Mouse (Mus musculus) megakaryocyte, embryonic 14.5 days (primary cell): ENCODE results near the gene Tbl3.

Source experiments
- FLI1 ChIP-seq: IDR thresholded peaks from 2 replicates; pipeline ENCODE4 v1.6.1; 2012; ENCODE audit warnings: low read length, inconsistent platforms, mixed read lengths
- GATA1 ChIP-seq: IDR thresholded peaks from 3 replicates; pipeline ENCODE4 v1.6.1; 2012; ENCODE audit warnings: mixed read lengths, low read length, inconsistent platforms, borderline replicate concordance

DNA sequence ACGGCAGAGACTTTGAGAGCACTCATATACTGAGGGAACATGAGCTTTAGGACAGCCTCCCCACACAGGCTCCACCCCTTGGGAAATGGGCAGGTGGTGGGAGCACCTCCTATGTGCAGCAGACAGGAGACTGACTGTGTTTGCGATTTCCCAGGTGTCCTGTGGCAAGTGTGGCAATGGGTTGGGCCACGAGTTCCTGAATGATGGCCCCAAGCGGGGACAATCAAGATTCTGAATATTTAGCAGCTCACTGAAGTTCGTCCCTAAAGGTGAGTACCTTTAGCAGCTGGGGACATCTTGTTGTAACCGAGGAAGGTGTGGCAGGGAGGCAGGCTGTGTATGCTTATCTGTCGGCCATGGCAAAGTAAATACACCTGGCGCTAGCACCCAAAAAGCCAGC is 32.5 kb upstream of the Tbl3 start:
- TF ChIP-seq FLI1 = no peak
- no peak for TF ChIP-seq GATA1
